Mouse (Mus musculus) intestine, embryonic 15.5 days (tissue): Measurements from ENCODE around the gene Crb3. TPM values are rescaled to one million over a fixed set of nuclear protein-coding genes. Genes with fewer than 3 reads are reported as not detected.
A peak's percentile ranks its signal among the peaks of the same experiment; 100 is the strongest.

Experiments
- ATAC-seq: fragments of 200-750 bp; cut with Nextera tagmentation; 2 replicates; pipeline ENCODE4 v1.8.0; 2017; ENCODE audit warnings: moderate TSS enrichment, moderate library complexity
- H3K27ac ChIP-seq: fragments of 300-500 bp; sonication (generic); 2 replicates; pipeline ENCODE4 v1.5.1; 2015; ENCODE audit warnings: mild to moderate bottlenecking, inconsistent platforms
- H3K27me3 ChIP-seq: fragments of 300-500 bp; sonication (generic); replicated peaks from 2 replicates; pipeline ENCODE4 v1.6.1; 2015; ENCODE audit warnings: inconsistent platforms
- H3K36me3 ChIP-seq: fragments of 300-500 bp; sonication (generic); 2 replicates; pipeline ENCODE4 v1.6.1; 2015; ENCODE audit warnings: inconsistent platforms
- H3K4me1 ChIP-seq: fragments of 300-500 bp; sonication (generic); replicated peaks from 2 replicates; pipeline ENCODE4 v1.6.1; 2015; ENCODE audit warnings: inconsistent platforms
- H3K4me2 ChIP-seq: fragments of 300-500 bp; sonication (generic); replicated peaks from 2 replicates; pipeline ENCODE4 v1.6.1; 2015; ENCODE audit warnings: mild to moderate bottlenecking, inconsistent platforms
- H3K4me3 ChIP-seq: fragments of 300-500 bp; sonication (generic); replicated peaks from 2 replicates; pipeline ENCODE4 v1.5.1; 2015; ENCODE audit warnings: inconsistent platforms
- H3K9ac ChIP-seq: fragments of 300-500 bp; sonication (generic); 2 replicates; pipeline ENCODE4 v1.6.1; 2015; ENCODE audit warnings: inconsistent platforms
- H3K9me3 ChIP-seq: fragments of 300-500 bp; sonication (generic); 2 replicates; pipeline ENCODE4 v1.6.1; 2016; ENCODE audit warnings: inconsistent platforms
- WGBS: fragments of 180-500 bp; shearing (Covaris S2); methylation state at CpG from one replicate; pipeline ENCODE4 v1.1.7; 2015; 5-methylcytosine and 5-hydroxymethylcytosine counted together
- polyA plus RNA-seq: library from polyadenylated mRNA; unstranded; fragments of >200 nt; fragmentation: Nextera tagmentation; extraction: Ambion mirVana; gene quantifications from 2 replicates; pipeline ENCODE4 v1.2.1, GENCODE M21; 2015

The Crb3 gene
- polyA plus RNA-seq = 90.2 and 91.6 TPM in 2 replicates

- peaks cover 3% of the 10 kb centered on the region; the same call in 1 of the 2 replicates for H3K36me3 ChIP-seq
- H3K4me3 ChIP-seq = peak within 1 kb of the TSS; percentile 86
- H3K27ac ChIP-seq = peak within 1 kb of the TSS; percentile 86
- 1% methylated on average over 20 of the region's 22 CpGs for WGBS
- H3K27me3 ChIP-seq = peaks cover 22% of the 10 kb centered on the region
- ATAC-seq = no peak
- H3K4me1 ChIP-seq = peaks cover 17% of the 10 kb centered on the region; the same call in 1 of the 2 replicates
- H3K4me2 ChIP-seq = peak within 1 kb of the TSS; percentile 94
- H3K9me3 ChIP-seq = no peaks in the 10 kb centered on the region
- peak within 1 kb of the TSS; percentile 73 for H3K9ac ChIP-seq
Measured at GRCm38 (mm10) chr17:57058891-57059485, at the start of gene Crb3. Gene Crb3, plus strand, starts transcription at chr17:57059105.

DNA sequence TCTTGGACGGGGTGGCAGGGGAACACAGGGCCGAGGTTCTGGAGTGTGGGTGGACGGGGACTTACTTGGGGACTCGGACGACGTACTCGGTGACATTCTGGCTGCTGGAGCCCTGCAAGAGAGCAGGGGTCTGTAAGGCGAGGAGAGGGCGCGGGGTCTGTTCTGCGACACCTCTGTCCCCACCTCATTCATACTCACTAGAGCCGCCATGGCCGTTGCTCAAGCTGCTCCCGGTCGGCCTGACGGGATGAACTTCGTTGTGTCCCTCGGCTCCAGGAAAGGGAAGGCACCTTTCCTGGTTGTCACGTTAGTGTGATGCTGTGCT lies 48.0 kb upstream of the Crb3 start:
- under 1% methylated on average over 19 of the region's 19 CpGs for WGBS
- Histone ChIP-seq H3K9ac (peak overlapping the region; percentile 73), H3K4me2 (peak overlapping the region; percentile 83), H3K36me3 (peaks cover 22% of the 10 kb centered on the region), H3K4me1 (0 out of 2 replicates have a peak, but pooled peaks cover 11% of the 10 kb centered on the region), H3K4me3 (peak overlapping the region; percentile 65), H3K9me3 (no peaks in the 10 kb centered on the region), H3K27ac (peak overlapping the region; percentile 67), H3K27me3 (no peaks in the 10 kb centered on the region)
- ATAC-seq = peak; percentile 76

GRCm38 (mm10) chr17:57011236-57012141 lies 47.4 kb upstream of the Crb3 start, which contains the start of the genes Gtf2f1 and Gm17949:
Gene Gtf2f1, minus strand, starts transcription at chr17:57011288.
Gene Gm17949, plus strand, starts transcription at chr17:57011469.
- H3K9ac ChIP-seq = peak within 1 kb of the TSS; percentile 73
- ATAC-seq = peak; percentile 96

GRCm38 (mm10) chr17:57012245-57012795 lies 46.6 kb upstream of the Crb3 start:
- Histone ChIP-seq H3K4me2 (peak overlapping the region; percentile 80), H3K27ac (peak overlapping the region; percentile 85), H3K9me3 (no peaks in the 10 kb centered on the region), H3K4me1 (0 out of 2 replicates have a peak, but pooled peaks cover 11% of the 10 kb centered on the region), H3K36me3 (peaks cover 8% of the 10 kb centered on the region; the same call in 1 of the 2 replicates), H3K4me3 (peak overlapping the region; percentile 65), H3K9ac (no peak overlapping the region; the same call in 1 of the 2 replicates), H3K27me3 (no peaks in the 10 kb centered on the region)
- 69% methylated on average over 13 of the region's 13 CpGs for WGBS
- no peak for ATAC-seq

More at GRCm38 (mm10) chr17:57011236-57012141, 47.4 kb upstream of the Crb3 start, which contains the start of the genes Gtf2f1 and Gm17949:
- Histone ChIP-seq H3K36me3 (peaks cover 16% of the 10 kb centered on the region), H3K4me1 (0 out of 2 replicates have a peak, but pooled peaks cover 11% of the 10 kb centered on the region), H3K4me2 (peak within 1 kb of the TSS; percentile 83), H3K9me3 (no peaks in the 10 kb centered on the region), H3K4me3 (peak within 1 kb of the TSS; percentile 65), H3K27ac (peak within 1 kb of the TSS; percentile 85), H3K27me3 (no peaks in the 10 kb centered on the region)
- WGBS = under 1% methylated on average over 51 of the region's 51 CpGs

DNA sequence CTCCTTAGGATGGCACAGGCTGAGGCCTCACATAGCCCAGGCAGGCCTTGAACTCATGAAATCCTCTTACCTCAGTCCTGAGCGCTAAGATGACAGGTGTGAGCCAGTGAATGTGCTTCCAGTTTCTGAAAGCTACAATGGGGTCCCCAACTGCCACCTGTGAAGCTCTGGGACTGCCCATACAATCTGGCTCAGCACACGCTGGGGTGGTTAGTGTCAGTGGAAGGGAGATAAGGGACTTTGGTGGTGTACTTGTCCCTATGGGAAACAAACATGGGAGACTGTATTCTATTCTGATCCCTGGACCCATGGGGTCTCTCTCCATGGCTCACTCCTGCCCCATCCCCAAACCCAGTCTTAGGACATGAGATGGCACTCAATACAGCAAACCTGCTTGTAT lies 39.2 kb upstream of the Crb3 start:
- no peaks in the 10 kb centered on the region for H3K9me3 ChIP-seq
- no peak overlapping the region for H3K4me3 ChIP-seq
- H3K4me2 ChIP-seq = no peak overlapping the region
- no peaks in the 10 kb centered on the region for H3K4me1 ChIP-seq
- no peak overlapping the region for H3K27ac ChIP-seq
- 78% methylated on average over 2 of the region's 2 CpGs for WGBS
- peaks cover 35% of the 10 kb centered on the region for H3K36me3 ChIP-seq
- no peak overlapping the region for H3K9ac ChIP-seq
- H3K27me3 ChIP-seq = no peaks in the 10 kb centered on the region
- ATAC-seq = peak; percentile 21; the same call in 1 of the 2 replicates

DNA sequence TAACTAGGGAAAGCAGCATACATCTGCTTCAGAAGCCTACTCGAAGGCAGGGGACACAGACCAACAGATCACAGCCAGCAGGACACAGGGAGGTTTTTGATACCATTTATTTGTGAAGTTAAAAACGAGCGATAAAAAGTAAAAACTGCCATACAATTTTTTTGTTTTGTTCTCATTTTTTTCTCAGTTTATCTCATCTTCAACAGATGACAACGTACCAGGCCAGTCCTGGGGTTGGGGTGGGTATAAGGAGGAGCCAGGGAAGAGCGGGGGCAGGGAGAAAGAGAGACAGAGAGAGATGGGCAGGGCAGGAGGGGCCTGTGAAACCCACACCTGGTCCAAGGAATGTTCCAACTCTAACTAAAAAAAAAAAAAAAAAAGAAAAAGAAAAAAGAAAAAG lies 37.9 kb upstream of the Crb3 start:
- Histone ChIP-seq H3K9ac (no peak overlapping the region), H3K27ac (no peak overlapping the region), H3K4me2 (no peak overlapping the region), H3K4me3 (no peak overlapping the region), H3K9me3 (no peaks in the 10 kb centered on the region), H3K27me3 (no peaks in the 10 kb centered on the region), H3K36me3 (peaks cover 47% of the 10 kb centered on the region), H3K4me1 (no peaks in the 10 kb centered on the region)
- no peak for ATAC-seq
- WGBS = 87% methylated on average over 5 of the region's 5 CpGs

- peaks cover 8% of the 10 kb centered on the region; the same call in 1 of the 2 replicates for H3K4me1 ChIP-seq
- no peak for ATAC-seq
- WGBS = 92% methylated on average over 4 of the region's 4 CpGs
- H3K4me2 ChIP-seq = no peak overlapping the region
- peaks cover 57% of the 10 kb centered on the region for H3K36me3 ChIP-seq
- no peak overlapping the region for H3K4me3 ChIP-seq
- H3K27ac ChIP-seq = no peak overlapping the region
- no peaks in the 10 kb centered on the region for H3K9me3 ChIP-seq
- H3K9ac ChIP-seq = no peak overlapping the region
- no peaks in the 10 kb centered on the region for H3K27me3 ChIP-seq
Measured at GRCm38 (mm10) chr17:57027471-57027870, 31.4 kb upstream of the Crb3 start.

- WGBS = 29% methylated on average over 8 of the region's 8 CpGs
- no peak for ATAC-seq
- Histone ChIP-seq H3K9ac (peak overlapping the region; percentile 99), H3K36me3 (peaks cover 34% of the 10 kb centered on the region), H3K27me3 (no peaks in the 10 kb centered on the region), H3K9me3 (no peaks in the 10 kb centered on the region), H3K4me3 (peak overlapping the region; percentile 92), H3K4me2 (peak overlapping the region; percentile 84), H3K27ac (no peak overlapping the region), H3K4me1 (peaks cover 8% of the 10 kb centered on the region; the same call in 1 of the 2 replicates)
Measured at GRCm38 (mm10) chr17:57029691-57030090, 29.2 kb upstream of the Crb3 start.

GRCm38 (mm10) chr17:57030931-57031660 lies 27.8 kb upstream of the Crb3 start, which contains the start of gene Khsrp:
Gene Khsrp, minus strand, starts transcription at chr17:57031522.
- H3K4me1 ChIP-seq = peaks cover 8% of the 10 kb centered on the region; the same call in 1 of the 2 replicates
- H3K4me2 ChIP-seq = peak within 1 kb of the TSS; percentile 84
- H3K9me3 ChIP-seq = no peaks in the 10 kb centered on the region
- peak within 1 kb of the TSS; percentile 92 for H3K4me3 ChIP-seq
- H3K27ac ChIP-seq = peak within 1 kb of the TSS; percentile 93
- under 1% methylated on average over 97 of the region's 99 CpGs for WGBS
- H3K36me3 ChIP-seq = peaks cover 22% of the 10 kb centered on the region; the same call in 1 of the 2 replicates
- no peaks in the 10 kb centered on the region for H3K27me3 ChIP-seq
- H3K9ac ChIP-seq = peak within 1 kb of the TSS; percentile 99
- ATAC-seq = peak; percentile 1; the same call in 1 of the 2 replicates

DNA sequence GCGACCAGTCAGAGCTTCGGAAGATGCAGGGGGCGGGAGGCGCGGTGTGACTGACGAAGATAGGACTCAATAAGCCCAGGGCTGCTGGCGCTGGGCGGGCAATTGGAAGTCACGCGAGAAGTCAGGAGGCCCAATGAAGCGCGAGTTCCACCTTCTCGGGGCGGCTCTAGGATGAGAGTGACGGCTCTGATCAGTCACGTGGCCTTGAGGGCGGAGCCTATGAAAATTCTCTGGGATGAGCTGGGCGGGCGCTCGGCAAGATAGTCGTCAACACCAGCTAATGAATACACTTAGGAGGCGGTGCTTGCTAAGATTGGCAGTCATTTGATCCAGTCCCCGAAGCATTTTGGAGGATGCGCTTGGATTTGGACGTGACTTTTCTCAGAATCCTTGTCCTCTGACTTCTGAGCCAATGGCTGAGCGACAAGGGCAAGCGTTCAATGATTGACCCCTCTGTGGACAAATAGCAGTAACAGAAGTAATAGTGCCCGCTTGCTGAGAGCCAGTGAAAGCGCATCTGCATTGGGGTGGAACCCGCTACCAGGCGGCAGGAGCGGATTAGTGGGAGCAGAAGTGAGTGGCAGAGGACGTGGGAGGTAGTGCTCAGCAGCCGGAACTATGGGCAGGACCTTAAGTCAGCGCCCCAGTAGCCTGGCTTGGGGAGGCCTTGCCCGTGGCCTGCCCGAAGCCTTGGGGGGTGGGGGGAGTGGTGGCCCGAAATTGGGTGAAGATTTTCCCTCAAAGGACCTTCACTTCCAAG lies 27.1 kb upstream of the Crb3 start:
- H3K9ac ChIP-seq = peak overlapping the region; percentile 39
- no peaks in the 10 kb centered on the region for H3K27me3 ChIP-seq

GRCm38 (mm10) chr17:57032854-57033253 lies 26.1 kb upstream of the Crb3 start:
- H3K4me3 ChIP-seq = no peak overlapping the region
- peaks cover 7% of the 10 kb centered on the region; the same call in 1 of the 2 replicates for H3K36me3 ChIP-seq
- no peaks in the 10 kb centered on the region for H3K9me3 ChIP-seq
- ATAC-seq = no peak
- H3K27ac ChIP-seq = no peak overlapping the region
- peaks cover 8% of the 10 kb centered on the region; the same call in 1 of the 2 replicates for H3K4me1 ChIP-seq
- 90% methylated on average over 4 of the region's 4 CpGs for WGBS
- H3K27me3 ChIP-seq = no peaks in the 10 kb centered on the region
- H3K9ac ChIP-seq = no peak overlapping the region
- peak overlapping the region; percentile 69 for H3K4me2 ChIP-seq

More for the DNA sequence above, 27.1 kb upstream of the Crb3 start:
- Histone ChIP-seq H3K4me2 (peak overlapping the region; percentile 69), H3K36me3 (peaks cover 15% of the 10 kb centered on the region; the same call in 1 of the 2 replicates), H3K4me3 (peak overlapping the region; percentile 39), H3K27ac (peak overlapping the region; percentile 85), H3K4me1 (peaks cover 8% of the 10 kb centered on the region; the same call in 1 of the 2 replicates), H3K9me3 (no peaks in the 10 kb centered on the region)
- ATAC-seq = peak; percentile 98
- whole genome bisulfite sequencing = under 1% methylated on average over 38 of the region's 38 CpGs
